Mouse (Mus musculus): Measurements from ENCODE around the gene 4930539E08Rik. TPM values are rescaled to one million over a fixed set of nuclear protein-coding genes. Genes with fewer than 3 reads are reported as not detected.
A peak's percentile ranks its signal among the peaks of the same experiment; 100 is the strongest.

4930539E08Rik gene
- polyA plus RNA-seq, 1 experiment from 2014 or later = 0.13 TPM

GRCm38 (mm10) chr17:28898249-28898648 is 16.9 kb downstream of the 4930539E08Rik start:
- Histone ChIP-seq H3K4me1 (peaks cover 14% of the 10 kb centered on the region; the same call in 1 of the 2 replicates), H3K27me3 (ENCODE audit: insufficient read depth, poor library complexity, severe bottlenecking) (no peaks in the 10 kb centered on the region), H3K9me3 (no peaks in the 10 kb centered on the region), H3K36me3 (no peaks in the 10 kb centered on the region), H3K4me3 (no peak overlapping the region), H3K27ac (no peak overlapping the region)
- no peak for DNase-seq (ENCODE audit: low spot score)
- WGBS = 56% methylated on average over 5 of the region's 5 CpGs

- 90% methylated on average over 5 of the region's 5 CpGs for WGBS
- peaks cover 14% of the 10 kb centered on the region; the same call in 1 of the 2 replicates for H3K4me1 ChIP-seq
- no peaks in the 10 kb centered on the region for H3K9me3 ChIP-seq
- H3K27ac ChIP-seq = no peak overlapping the region
- no peaks in the 10 kb centered on the region for H3K27me3 ChIP-seq (ENCODE audit: insufficient read depth, poor library complexity, severe bottlenecking)
- H3K36me3 ChIP-seq = no peaks in the 10 kb centered on the region
- no peak overlapping the region for H3K4me3 ChIP-seq
- DNase-seq (ENCODE audit: low spot score) = no peak
These were observed 17.3 kb downstream of the 4930539E08Rik start for GRCm38 (mm10) chr17:28897817-28898216.

GRCm38 (mm10) chr17:28896095-28896780 is 18.9 kb downstream of the 4930539E08Rik start:
- H3K27ac ChIP-seq = no peak overlapping the region
- DNase-seq (ENCODE audit: low spot score) = no peak
- no peak overlapping the region for H3K4me3 ChIP-seq
- H3K9me3 ChIP-seq = no peaks in the 10 kb centered on the region
- H3K4me1 ChIP-seq = peaks cover 14% of the 10 kb centered on the region; the same call in 1 of the 2 replicates
- H3K27me3 ChIP-seq (ENCODE audit: insufficient read depth, poor library complexity, severe bottlenecking) = no peaks in the 10 kb centered on the region
- H3K36me3 ChIP-seq = no peaks in the 10 kb centered on the region
- WGBS = 89% methylated on average over 11 of the region's 11 CpGs

- H3K4me1 ChIP-seq = peaks cover 14% of the 10 kb centered on the region; the same call in 1 of the 2 replicates
- no peak for DNase-seq (ENCODE audit: low spot score)
- H3K9me3 ChIP-seq = no peaks in the 10 kb centered on the region
- H3K4me3 ChIP-seq = no peak overlapping the region
- no peak overlapping the region for H3K27ac ChIP-seq
- no peaks in the 10 kb centered on the region for H3K27me3 ChIP-seq (ENCODE audit: insufficient read depth, poor library complexity, severe bottlenecking)
- H3K36me3 ChIP-seq = no peaks in the 10 kb centered on the region
- 92% methylated on average over 21 of the region's 21 CpGs for WGBS
These were observed 19.8 kb downstream of the 4930539E08Rik start for GRCm38 (mm10) chr17:28895217-28895875.

GRCm38 (mm10) chr17:28894050-28894767 is 20.9 kb downstream of the 4930539E08Rik start:
- Histone ChIP-seq H3K9me3 (no peaks in the 10 kb centered on the region), H3K4me3 (no peak overlapping the region), H3K4me1 (peaks cover 9% of the 10 kb centered on the region; the same call in 1 of the 2 replicates), H3K27me3 (ENCODE audit: insufficient read depth, poor library complexity, severe bottlenecking) (no peaks in the 10 kb centered on the region), H3K27ac (no peak overlapping the region), H3K36me3 (no peaks in the 10 kb centered on the region)
- DNase-seq (ENCODE audit: low spot score) = no peak
- 83% methylated on average over 11 of the region's 11 CpGs for WGBS

GRCm38 (mm10) chr17:28886266-28886665 is 28.9 kb downstream of the 4930539E08Rik start:
- peaks cover 11% of the 10 kb centered on the region for H3K27me3 ChIP-seq (ENCODE audit: insufficient read depth, poor library complexity, severe bottlenecking)
- no peaks in the 10 kb centered on the region for H3K36me3 ChIP-seq
- H3K4me1 ChIP-seq = peaks cover 6% of the 10 kb centered on the region; the same call in 1 of the 2 replicates
- WGBS = 81% methylated on average over 8 of the region's 8 CpGs
- no peak for DNase-seq (ENCODE audit: low spot score)
- no peaks in the 10 kb centered on the region for H3K9me3 ChIP-seq
- no peak overlapping the region for H3K4me3 ChIP-seq
- H3K27ac ChIP-seq = no peak overlapping the region

GRCm38 (mm10) chr17:28885231-28885630 is 29.9 kb downstream of the 4930539E08Rik start:
- H3K27ac ChIP-seq = no peak overlapping the region
- peaks cover 7% of the 10 kb centered on the region for H3K4me1 ChIP-seq
- 83% methylated on average over 8 of the region's 8 CpGs for WGBS
- no peak for DNase-seq (ENCODE audit: low spot score)
- peaks cover 21% of the 10 kb centered on the region for H3K27me3 ChIP-seq (ENCODE audit: insufficient read depth, poor library complexity, severe bottlenecking)
- H3K36me3 ChIP-seq = no peaks in the 10 kb centered on the region
- H3K4me3 ChIP-seq = no peak overlapping the region
- no peaks in the 10 kb centered on the region for H3K9me3 ChIP-seq

GRCm38 (mm10) chr17:28883941-28884516 is 31.1 kb downstream of the 4930539E08Rik start:
- Histone ChIP-seq H3K4me3 (no peak overlapping the region), H3K27me3 (ENCODE audit: insufficient read depth, poor library complexity, severe bottlenecking) (peaks cover 26% of the 10 kb centered on the region), H3K9me3 (no peaks in the 10 kb centered on the region), H3K36me3 (no peaks in the 10 kb centered on the region), H3K27ac (no peak overlapping the region), H3K4me1 (peaks cover 11% of the 10 kb centered on the region)
- WGBS = 54% methylated on average over 10 of the region's 10 CpGs
- DNase-seq (ENCODE audit: low spot score) = no peak

GRCm38 (mm10) chr17:28882810-28883209 is 32.3 kb downstream of the 4930539E08Rik start:
- 49% methylated on average over 8 of the region's 8 CpGs for WGBS
- Histone ChIP-seq H3K36me3 (no peaks in the 10 kb centered on the region), H3K4me1 (peaks cover 11% of the 10 kb centered on the region), H3K27ac (no peak overlapping the region), H3K4me3 (no peak overlapping the region), H3K27me3 (ENCODE audit: insufficient read depth, poor library complexity, severe bottlenecking) (peaks cover 36% of the 10 kb centered on the region), H3K9me3 (no peaks in the 10 kb centered on the region)
- DNase-seq (ENCODE audit: low spot score) = no peak

- no peak for DNase-seq (ENCODE audit: low spot score)
- peaks cover 38% of the 10 kb centered on the region for H3K27me3 ChIP-seq (ENCODE audit: insufficient read depth, poor library complexity, severe bottlenecking)
- no peaks in the 10 kb centered on the region for H3K36me3 ChIP-seq
- H3K27ac ChIP-seq = no peak overlapping the region
- H3K4me3 ChIP-seq = peak overlapping the region; percentile 27; the same call in 1 of the 2 replicates
- H3K4me1 ChIP-seq = peaks cover 11% of the 10 kb centered on the region
- no peaks in the 10 kb centered on the region for H3K9me3 ChIP-seq
- 5% methylated on average over 12 of the region's 12 CpGs for WGBS
These were observed 32.8 kb downstream of the 4930539E08Rik start for GRCm38 (mm10) chr17:28882316-28882715.

GRCm38 (mm10) chr17:28879931-28880391 is 35.2 kb downstream of the 4930539E08Rik start:
- Histone ChIP-seq H3K27ac (no peak overlapping the region), H3K36me3 (no peaks in the 10 kb centered on the region), H3K9me3 (no peaks in the 10 kb centered on the region), H3K4me1 (peaks cover 25% of the 10 kb centered on the region), H3K27me3 (ENCODE audit: insufficient read depth, poor library complexity, severe bottlenecking) (peaks cover 49% of the 10 kb centered on the region), H3K4me3 (peak overlapping the region; percentile 27)
- WGBS = 9% methylated on average over 18 of the region's 18 CpGs
- DNase-seq (ENCODE audit: low spot score) = no peak

- Histone ChIP-seq H3K9me3 (no peaks in the 10 kb centered on the region), H3K36me3 (no peaks in the 10 kb centered on the region), H3K27me3 (ENCODE audit: insufficient read depth, poor library complexity, severe bottlenecking) (peaks cover 43% of the 10 kb centered on the region), H3K4me1 (peaks cover 22% of the 10 kb centered on the region), H3K4me3 (peak overlapping the region; percentile 20; the same call in 1 of the 2 replicates), H3K27ac (0 out of 2 replicates have a peak overlapping the region, but pooled peaks have one; percentile 6)
- DNase-seq (ENCODE audit: low spot score) = no peak
- 15% methylated on average over 19 of the region's 19 CpGs for WGBS
These were observed 38.3 kb downstream of the 4930539E08Rik start for GRCm38 (mm10) chr17:28876821-28877220.
